Mouse (Mus musculus): ENCODE results near the gene Fnd3c2. TPM values are rescaled to one million over a fixed set of nuclear protein-coding genes. Genes with fewer than 3 reads are reported as not detected.
"Not testable (repeated sequence)": the region's sequence is repeated elsewhere in the genome, so short reads cannot be mapped to it uniquely, and the experiment has no call there.

The Fnd3c2 gene
- not detected for total RNA-seq (2021)

GRCm38 (mm10) chrX:106255276-106255675, at the start of gene Fnd3c2:
Fnd3c2 (minus strand) TSS chrX:106255376.
- no peak for DNase-seq (ENCODE audit: low spot score)
- intact Hi-C loops (cut with DNase I): no loop called here

DNA sequence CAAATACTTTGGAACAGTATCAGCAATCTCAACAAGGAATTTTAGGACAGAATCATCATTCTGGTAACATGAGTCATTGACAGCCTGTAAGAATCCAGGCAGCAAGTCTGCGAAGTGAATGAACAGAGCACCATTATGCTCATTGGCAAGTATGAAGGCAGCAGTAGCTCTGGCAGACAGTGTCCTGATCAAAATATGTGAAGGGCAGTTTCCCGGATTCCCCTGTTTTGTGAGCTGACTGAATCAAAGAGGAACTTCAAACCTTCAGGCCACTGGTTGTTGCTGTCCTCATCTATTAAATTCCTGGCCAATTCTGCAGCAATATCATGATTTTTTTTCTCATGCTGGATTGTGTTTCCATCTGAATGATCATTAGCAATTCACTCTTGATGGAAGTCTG, 29.3 kb upstream of the Fnd3c2 start:
- intact Hi-C loops (cut with DNase I): no loop called here
- DNase-seq (ENCODE audit: low spot score): no peak

DNA sequence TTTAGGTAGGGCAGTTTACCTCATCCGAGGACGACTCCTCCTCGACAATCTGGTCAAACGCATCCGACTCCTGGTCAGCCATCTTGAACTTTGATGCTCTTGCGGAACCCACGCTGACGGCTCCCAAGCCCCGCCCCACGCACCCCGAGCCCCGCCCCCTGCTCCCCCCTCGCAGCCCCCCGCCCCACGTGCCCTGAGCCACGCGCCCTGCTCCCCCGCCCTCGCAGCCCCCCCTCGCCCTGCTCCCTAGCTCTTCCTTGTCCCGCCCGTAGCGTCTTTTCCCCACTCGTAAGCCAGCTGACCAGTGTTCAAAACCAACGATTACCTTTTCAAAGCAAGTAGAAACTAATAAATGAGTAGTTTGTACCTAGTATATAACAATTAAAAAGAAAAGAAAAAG, 34.1 kb downstream of the Fnd3c2 start, which contains the start of gene Taf9b:
Gene Taf9b (minus strand): TSS at position 101 of the 400 bp plus-strand sequence.
- DNase-seq (ENCODE audit: low spot score): no peak
- intact Hi-C loops (cut with DNase I): no loop called here

DNA sequence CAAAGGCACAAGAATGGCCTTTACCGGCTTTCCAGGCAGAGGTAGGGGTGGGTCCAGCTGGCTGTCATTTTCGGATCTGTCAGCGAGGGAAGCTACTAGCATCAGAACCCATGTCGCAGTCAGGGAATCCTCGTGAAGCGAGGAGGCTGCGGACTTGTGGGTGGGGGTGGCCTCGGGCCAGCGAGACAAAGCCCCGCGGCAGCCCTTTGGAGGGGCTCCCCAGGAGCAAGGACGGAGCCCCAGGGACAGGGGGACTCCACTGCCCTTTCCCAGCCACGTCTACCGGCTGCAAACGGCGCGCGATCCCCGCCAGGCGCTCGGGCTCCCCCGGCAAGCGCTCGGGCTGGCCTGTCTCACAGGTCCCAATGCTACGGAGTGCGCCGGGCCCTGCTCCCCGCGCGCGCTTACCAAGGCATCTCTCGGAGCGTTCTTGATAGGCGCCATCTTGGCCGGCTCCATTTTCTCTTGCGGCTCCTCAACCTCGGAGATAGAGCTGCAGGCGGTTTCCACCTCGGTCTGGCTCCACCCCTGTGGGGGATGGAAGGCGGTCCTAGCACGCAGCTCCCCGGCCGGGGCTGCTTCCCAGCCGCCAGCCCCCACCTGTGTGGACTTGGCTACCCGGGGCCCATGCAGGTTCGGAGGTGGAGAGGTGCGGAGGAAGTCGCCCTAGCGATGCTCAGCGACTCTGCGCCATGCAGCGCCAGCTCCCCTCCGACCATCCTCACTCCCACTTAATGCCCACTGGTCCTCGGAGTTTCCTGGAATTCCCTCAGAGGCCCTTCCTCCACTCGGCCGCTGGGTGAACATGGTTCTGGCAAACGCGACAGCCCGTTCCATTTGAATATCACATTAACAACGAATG, 35.8 kb downstream of the Fnd3c2 start:
- DNase-seq (ENCODE audit: low spot score): peak; percentile 46
- intact Hi-C loops (cut with DNase I): no loop called here

GRCm38 (mm10) chrX:106209100-106209499, 46.1 kb downstream of the Fnd3c2 start:
- intact Hi-C loops (cut with DNase I): no loop called here
- no peak for DNase-seq (ENCODE audit: low spot score)

DNA sequence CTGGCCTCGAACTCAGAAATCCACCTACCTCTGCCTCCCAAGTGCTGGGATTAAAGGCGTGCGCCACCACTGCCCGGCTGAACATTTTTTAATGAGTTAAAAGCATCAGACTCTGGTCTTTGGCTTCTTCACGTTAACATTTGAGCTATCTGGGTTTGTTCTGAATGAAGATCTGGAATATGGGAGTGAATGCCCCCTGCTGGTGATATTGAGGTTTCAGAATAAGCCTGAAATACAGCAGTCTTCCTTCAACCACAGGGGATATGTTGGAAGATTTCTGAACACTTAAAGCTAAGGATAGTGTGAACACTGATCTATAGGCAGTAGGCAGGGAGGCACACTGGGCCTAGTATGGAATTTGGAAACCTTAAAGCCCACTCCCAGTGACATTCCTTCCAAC, 56.3 kb downstream of the Fnd3c2 start:
- no peak for DNase-seq (ENCODE audit: low spot score)
- intact Hi-C loops (cut with DNase I): no loop called here

DNA sequence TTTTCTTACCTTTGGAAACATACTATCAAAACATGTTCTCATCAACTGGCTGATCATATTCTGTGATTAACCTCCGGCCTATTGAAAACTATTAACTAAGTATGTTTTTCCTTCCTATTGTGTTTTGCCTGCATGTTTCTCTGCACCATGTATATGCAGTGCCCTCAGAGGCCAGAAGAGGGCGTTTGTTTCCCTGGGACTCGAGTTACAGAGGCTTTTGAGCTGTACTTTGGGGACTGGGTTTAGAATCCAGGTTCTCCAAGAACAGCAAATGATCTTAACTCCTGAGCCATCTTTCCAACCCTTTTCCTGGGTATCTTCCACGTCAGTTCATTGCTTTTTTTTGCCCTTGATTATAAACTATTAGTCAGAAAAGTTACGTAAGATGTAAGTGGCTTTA, 57.9 kb downstream of the Fnd3c2 start:
- intact Hi-C loops (cut with DNase I): no loop called here
- DNase-seq (ENCODE audit: low spot score): no peak

GRCm38 (mm10) chrX:106194361-106194760, 60.8 kb downstream of the Fnd3c2 start:
- DNase-seq (ENCODE audit: low spot score); intact Hi-C loops (cut with DNase I): not testable (repeated sequence)

GRCm38 (mm10) chrX:106190091-106190490, 65.1 kb downstream of the Fnd3c2 start:
- DNase-seq (ENCODE audit: low spot score): no peak
- intact Hi-C loops (cut with DNase I): no loop called here

DNA sequence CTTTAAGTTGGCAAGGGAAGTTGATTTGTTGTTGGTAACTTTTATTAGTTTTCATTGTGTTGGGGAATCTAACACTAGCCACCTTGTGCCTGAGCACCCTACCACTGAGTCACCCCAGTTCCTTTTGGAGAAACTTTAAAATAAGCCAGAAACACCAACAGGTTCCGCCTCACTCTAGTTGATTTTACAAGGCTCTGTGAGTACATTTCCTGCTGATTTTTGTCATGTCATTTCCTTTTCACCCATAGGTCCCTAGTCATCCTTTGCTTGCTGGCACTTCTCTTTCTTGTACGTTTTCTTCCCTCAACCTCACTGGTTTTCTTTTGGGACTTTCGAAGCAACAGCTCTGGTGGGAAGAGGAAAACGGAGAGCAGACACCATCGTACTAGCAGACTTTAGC, 65.8 kb downstream of the Fnd3c2 start:
- intact Hi-C loops (cut with DNase I): loop anchor here (5.0 kb wide), 1 partner anchor 162 kb away; the partner anchor contains the start of gene Atp7a
- DNase-seq (ENCODE audit: low spot score): no peak

GRCm38 (mm10) chrX:106187737-106188136, 67.4 kb downstream of the Fnd3c2 start:
- DNase-seq (ENCODE audit: low spot score): no peak
- intact Hi-C loops (cut with DNase I): loop anchor here (5.0 kb wide), 1 partner anchor 160 kb away; the partner anchor contains the start of gene Atp7a

- intact Hi-C loops (cut with DNase I): loop anchor here (5.0 kb wide), 1 partner anchor 160 kb away; the partner anchor contains the start of gene Atp7a
Measured at GRCm38 (mm10) chrX:106186713-106187649, 68.2 kb downstream of the Fnd3c2 start, which contains the start of gene Pgk1. Pgk1 (plus strand) TSS chrX:106187100.

DNA sequence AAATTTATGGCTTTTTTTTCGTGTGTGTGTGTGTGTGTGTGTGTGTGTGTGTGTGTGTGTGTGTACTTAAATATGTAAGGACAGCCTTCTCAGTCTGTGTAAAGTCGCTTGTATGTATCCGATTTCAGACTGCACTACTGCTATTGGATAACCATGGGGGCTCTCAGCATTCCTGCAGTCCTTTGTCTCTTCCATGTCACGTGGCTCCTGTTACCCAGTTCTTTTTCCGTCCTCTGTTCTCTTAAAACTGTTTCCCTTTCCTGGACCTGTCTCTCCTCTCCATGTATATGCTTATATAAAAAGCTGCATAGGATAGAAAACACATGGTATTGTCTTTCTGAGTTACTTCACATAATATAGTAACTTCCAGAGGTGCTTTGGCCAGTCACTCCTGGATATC, 69.5 kb downstream of the Fnd3c2 start:
- intact Hi-C loops (cut with DNase I): loop anchor here (5.0 kb wide), 1 partner anchor 158 kb away; the partner anchor contains the start of gene Atp7a
- no peak for DNase-seq (ENCODE audit: low spot score)

More at GRCm38 (mm10) chrX:106186713-106187649, 68.2 kb downstream of the Fnd3c2 start, which contains the start of gene Pgk1:
- peak; percentile 86 for DNase-seq (ENCODE audit: low spot score)

Other genes with a start within 250 kb of the Fnd3c2 start
- gene Magt1, start 243.5 kb downstream of the Fnd3c2 start, total RNA-seq (2021): 10 to 100 TPM; 48.0 to 53.4 TPM
- 1,000 to 10,000 TPM; 1,708 to 1,778 TPM for gene Cox7b, start 239.7 kb downstream of the Fnd3c2 start, total RNA-seq (2021)
- gene Atp7a, start 228.1 kb downstream of the Fnd3c2 start, total RNA-seq (2021): 1 to 10 TPM; 7.3 to 7.5 TPM
- gene Tlr13, start 112.2 kb downstream of the Fnd3c2 start, total RNA-seq (2021): 1 to 10 TPM; 1.2 to 1.4 TPM
- gene Pgk1, start 68.3 kb downstream of the Fnd3c2 start, total RNA-seq (2021): 100 to 1,000 TPM; 586 to 594 TPM
- gene Taf9b, start 34.2 kb downstream of the Fnd3c2 start, total RNA-seq (2021): 10 to 100 TPM in 1 of 2 experiments, 1 to 10 TPM in 1; 7.4 to 10.1 TPM
- gene Fndc3c1, start 230.0 kb upstream of the Fnd3c2 start, total RNA-seq (2021): under 1 TPM in 1 of 2 experiments, not detected in 1; 0.21 TPM